Mouse (Mus musculus) heart, adult 18-20 months (tissue): ENCODE measurements around the gene Hbb-bh1. TPM values are rescaled to one million over a fixed set of nuclear protein-coding genes. Genes with fewer than 3 reads are reported as not detected.
A peak's percentile ranks its signal among the peaks of the same experiment; 100 is the strongest.
"Not testable (repeated sequence)": the region's sequence is repeated elsewhere in the genome, so short reads cannot be mapped to it uniquely, and the experiment has no call there.

ENCODE experiments used
- DNase-seq, 2 experiments: peaks; one replicate each; pipeline ENCODE4 v3.0.0; 2021 to 2022; ENCODE audit warnings: mixed read lengths in 1 of 2
- long read RNA-seq, 2 experiments: library from polyadenylated mRNA; stranded (forward); transcript quantifications; one replicate each; pipeline ENCODE4 v2.0.0; 2021
- total RNA-seq, 2 experiments: library from RNA; stranded (reverse); gene quantifications; 2 replicates each; pipeline ENCODE4 v1.2.3; 2021

Gene Hbb-bh1
- total RNA-seq: not detected
- long read RNA-seq, experiment 1: 0 reads
- long read RNA-seq, experiment 2: 0 reads

DNA sequence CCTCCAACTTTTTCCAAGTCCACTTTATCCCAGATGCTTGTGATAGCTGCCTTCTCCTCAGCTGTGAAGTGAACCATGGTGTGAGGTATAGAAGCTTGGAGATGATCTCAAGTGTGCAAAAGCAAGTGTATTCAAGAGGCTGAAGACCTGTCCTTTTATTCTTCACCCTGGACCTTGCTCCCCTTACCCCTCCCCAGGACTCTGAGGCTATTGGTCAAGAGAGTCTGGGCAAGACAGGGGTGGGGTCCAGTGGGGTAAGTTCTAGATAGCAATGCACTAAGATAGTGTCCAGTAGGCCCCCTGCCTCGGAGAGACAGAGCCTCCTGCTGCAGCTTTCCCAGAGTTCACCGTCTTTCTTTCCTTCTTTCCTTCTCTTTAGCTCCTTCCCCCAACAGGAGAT is at the start of gene Hbb-bh1:
TSS of gene Hbb-bh1 (minus strand) at position 131 of the 400 bp plus-strand sequence.
- no peak for DNase-seq

DNA sequence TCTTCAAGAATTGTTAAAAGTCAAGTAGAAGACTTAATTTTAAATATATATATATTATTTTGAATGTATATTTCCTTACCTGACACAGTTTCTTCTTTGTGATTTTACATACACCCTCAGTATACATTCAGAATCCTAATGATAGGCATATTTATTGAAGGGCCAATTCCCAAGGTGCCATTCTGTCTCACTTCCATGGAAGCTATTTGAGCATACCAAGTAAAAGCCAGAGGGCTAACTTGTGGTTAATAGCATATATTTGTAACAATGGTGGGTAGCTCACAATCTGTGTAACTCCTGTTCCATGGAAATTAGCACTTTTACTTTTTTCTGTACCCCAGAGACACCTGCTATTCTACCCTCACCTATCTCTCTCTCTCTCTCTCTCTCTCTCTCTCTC is 43.2 kb upstream of the Hbb-bh1 start, which contains the start of gene Olfr66:
TSS of gene Olfr66 (minus strand) at position 101 of the 400 bp plus-strand sequence.
- no peak for DNase-seq

DNA sequence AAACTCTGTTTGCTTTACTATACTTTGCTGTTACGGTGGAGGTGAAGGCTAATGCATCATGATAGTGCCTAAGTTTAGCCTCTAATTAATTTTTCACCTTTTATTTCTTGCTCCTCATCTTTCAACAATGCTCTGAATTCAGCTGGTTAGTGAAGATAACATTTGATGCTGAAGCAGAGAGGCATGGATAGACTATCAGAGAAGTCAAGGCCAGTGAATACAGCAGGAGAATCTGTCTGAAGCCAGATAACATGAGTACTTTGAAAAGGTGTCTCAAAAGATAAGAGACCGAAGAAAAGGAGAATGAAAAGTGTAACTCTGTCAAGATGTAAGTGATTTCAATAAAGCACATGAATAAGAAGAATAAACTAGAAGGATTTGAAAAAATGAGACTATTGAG is 34.1 kb upstream of the Hbb-bh1 start:
- no peak for DNase-seq

DNA sequence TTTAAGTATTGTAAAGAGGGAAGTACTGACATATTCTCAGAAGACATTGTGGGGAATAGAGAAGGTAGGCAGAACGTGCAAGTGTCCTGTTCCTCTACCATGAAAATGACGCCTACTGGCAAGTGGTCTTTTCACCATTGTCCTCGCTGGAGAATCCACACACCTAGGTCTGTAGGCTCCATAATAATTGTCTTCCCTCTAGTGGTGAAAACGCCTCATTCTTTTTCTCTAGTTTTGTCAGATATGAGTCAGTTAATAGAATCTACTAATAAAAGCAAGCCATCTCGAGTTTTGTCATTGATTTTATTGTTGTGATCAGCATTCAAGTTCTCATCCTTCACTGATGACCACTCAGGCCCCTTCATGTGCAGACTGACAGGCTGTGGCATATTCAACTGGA is 31.5 kb upstream of the Hbb-bh1 start:
- DNase-seq: no peak

DNA sequence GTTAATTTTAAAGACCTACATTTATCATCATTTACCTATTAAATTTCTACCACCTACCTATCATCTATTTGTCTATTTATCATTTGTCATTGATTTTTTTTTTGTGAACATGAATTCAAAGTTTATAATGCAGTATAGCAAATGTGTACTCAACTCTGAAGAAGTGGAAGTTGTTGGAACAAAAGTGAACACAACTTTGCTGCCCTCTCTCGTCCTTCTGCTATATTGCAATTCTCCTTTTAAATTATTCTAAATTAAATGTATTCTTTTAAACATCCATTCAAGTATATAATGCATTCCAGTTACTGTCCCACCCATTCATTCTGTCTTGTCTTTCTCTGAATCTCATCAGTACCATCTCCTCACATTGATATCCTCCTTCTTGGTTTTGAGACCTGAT is 30.1 kb upstream of the Hbb-bh1 start:
- DNase-seq: peak in 1 of 2 experiments; percentile 8

DNA sequence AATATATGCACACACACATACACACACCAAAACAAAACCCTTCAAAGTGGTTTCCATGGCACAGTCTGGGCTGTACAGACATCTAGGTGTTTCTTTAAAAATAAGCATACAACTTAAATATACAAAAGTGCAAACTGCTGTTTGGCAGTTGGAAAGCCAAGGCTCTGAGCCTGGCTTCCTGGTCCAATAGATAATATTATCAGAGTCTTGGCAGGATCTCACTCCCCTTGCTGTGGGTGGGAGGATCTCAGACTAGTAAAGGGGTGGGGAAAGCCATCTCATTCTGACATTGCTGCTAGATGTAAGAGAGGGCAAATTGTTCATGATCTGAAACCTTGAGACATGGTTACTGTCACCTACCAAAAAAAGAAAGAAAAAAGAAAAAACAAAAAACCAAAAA is 27.7 kb upstream of the Hbb-bh1 start:
- DNase-seq: no peak

DNA sequence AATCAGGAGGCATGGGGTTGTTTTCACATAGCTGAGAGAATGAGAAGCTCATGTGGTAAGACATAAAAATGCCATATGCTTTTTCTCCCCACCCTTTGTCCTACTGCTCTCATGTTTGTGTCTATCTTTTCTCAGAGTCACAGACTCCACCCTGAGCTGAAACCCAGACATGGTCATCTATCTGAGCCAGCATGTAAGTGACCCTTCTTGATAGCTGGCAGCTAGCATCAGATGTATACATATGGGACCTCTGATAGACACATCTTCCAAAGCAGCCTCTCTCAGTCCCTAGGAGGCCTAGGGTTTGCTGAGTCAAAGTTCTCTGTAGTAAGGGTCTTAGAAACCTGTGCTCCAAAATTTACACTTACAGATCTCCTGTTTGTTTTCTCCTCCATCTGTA is 22.8 kb upstream of the Hbb-bh1 start:
- no peak for DNase-seq

DNA sequence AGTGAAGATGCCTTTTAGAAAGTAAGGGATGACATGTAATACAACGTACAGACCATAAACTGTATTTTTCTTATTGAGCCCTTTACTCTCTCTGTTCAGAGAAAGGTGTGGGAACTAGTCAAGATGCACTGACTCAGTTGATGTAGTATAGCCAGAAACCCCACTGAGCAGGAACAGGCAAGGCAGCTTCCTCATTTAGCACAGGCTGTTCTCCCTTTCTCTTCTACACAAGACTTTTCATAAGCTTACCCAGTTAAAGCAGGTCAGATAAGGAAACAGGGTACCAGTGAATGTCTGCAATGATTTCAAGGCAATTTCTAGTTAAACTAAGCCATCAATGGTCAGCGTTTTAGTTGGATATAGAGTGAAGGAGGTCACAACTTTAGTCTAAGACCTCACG is 18.6 kb upstream of the Hbb-bh1 start:
- DNase-seq: no peak

DNA sequence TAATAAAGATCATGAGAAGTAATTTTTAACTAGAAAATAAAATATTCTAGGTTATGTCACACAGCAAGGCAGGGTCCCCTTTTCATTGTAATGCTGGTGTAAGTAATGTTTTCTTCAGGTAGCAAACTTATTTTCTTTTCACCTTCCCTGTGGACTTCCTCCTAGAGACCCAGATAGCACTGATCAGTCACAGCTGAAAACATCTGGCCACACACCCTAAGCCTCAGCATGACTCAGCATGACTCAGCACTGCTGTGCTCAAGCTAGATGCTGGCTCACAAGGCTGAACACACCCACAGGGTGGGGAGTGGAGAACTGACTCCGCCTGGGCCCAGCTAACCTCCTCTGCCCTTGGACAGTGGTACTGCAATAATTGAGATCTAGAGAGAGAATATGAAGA is 17.9 kb upstream of the Hbb-bh1 start:
- DNase-seq: peak; percentile 44 to 56

DNA sequence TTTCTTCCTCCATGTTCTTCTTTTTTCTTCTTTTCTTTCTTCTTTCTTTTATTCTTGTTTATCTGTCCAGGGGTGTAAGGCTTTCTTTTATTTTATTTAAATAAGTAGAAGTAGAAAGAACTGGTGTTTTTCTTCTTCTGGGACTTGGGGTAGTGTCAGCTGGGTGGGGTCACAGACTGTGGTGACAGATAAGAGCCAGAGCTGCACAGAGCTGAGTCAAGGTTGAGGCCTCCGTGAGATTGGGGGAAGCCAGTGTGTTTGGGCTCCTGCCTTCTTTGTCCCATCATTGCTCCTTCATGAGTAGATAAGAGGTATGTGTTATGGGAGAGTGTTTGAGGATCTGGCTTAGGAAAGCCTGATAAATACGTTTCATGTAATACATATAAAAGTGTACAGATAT is 16.1 kb upstream of the Hbb-bh1 start:
- peak in 1 of 2 experiments; percentile 9 for DNase-seq

DNA sequence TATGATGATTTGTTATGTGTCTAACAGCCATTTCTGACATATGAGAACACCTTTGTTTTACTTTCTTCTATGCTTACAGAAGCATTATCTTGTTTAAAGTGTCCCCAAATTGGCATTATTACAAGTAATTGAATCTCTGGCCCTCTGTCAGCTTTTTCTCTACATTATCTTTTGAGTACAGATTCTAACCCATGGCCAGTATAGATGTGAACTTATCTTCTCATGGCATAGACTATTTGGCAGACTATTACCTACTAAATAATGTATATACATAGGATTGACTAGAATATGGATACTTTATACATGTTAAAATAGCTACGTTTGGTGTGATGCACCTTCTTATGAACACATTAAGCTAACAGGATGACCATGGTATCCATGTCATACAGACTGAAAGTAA is 11.7 kb upstream of the Hbb-bh1 start:
- no peak for DNase-seq

DNA sequence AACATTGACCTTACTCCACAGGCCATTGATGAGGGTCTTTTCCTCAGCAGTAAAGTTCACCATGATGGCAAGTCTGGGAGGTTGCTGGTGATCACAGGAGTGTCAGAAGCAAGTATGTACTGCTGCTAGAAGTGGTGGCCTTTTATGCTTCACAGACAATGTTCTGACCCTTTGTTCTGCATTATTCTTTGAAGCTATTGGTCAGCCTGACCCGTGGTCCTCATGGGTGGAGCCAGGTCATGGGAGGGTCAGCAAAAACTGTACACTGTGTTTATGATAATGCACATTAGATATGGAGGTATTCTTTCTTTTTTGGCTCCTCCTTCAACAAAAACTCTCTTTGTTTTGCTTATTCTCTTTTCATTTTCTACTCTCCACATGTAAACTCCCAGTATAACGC is 10.1 kb upstream of the Hbb-bh1 start, which contains the start of gene Hbb-y:
TSS of gene Hbb-y (minus strand) at position 127 of the 400 bp plus-strand sequence.
- DNase-seq: no peak

DNA sequence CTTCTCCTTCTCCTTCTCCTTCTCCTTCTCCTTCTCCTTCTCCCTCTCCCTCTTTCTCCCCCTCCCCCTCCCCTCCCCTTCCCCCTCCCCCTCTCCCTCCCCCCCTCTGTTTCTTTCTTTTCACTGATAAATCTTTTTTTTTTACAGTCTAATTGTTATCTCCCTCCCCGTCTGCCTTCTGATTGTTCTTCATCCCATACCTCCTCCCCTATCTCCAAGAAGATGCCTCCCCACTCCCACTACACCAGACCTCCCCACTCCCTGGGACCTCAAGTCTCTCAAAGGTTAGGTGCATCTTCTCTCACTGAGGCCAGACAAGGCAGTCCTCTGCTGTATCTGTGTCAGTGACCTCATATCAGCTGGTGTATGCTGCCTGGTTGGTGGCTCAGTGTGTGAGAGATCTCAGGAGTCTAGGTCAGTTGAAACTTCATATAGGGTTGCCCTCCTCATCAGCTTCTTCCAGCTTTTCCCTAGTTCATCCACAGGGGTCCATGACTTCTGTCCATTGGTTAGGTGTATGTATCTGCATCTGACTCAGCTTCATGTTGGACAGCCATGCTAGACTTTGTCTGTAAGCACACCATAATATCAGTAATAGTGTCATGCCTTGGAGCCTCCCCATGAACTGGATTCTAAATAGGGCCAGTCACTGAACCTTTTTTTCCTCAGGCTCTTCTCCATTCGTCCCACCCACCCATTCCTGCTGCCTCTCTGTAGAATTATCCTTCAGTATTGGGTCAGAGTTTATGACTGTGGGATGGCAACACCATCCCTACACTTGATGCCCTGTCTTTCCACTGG is 1.8 kb upstream of the Hbb-bh1 start:
- no peak for DNase-seq

DNA sequence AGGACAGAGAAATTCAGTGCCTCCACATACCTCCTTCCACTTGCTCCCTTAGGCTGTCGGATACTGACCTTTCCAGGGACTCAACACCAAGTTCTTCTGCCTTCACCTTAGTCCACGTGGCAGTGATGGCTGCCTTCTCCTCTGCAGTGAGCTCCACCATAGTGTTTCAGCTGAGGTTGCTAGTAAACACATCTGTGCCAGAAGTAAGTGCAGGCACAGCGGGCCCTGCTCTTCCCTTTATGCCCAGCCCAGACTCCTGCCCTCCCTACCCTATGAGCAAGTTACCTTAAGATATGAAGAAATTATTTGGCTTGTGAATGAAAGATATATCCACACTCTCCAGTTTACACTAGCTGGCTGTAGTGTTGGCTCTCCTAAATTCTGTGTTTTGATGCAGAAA is 2.7 kb downstream of the Hbb-bh1 start, which contains the start of gene Hbb-bh2:
TSS of gene Hbb-bh2 (minus strand) at position 253 of the 400 bp plus-strand sequence.
- no peak for DNase-seq

DNA sequence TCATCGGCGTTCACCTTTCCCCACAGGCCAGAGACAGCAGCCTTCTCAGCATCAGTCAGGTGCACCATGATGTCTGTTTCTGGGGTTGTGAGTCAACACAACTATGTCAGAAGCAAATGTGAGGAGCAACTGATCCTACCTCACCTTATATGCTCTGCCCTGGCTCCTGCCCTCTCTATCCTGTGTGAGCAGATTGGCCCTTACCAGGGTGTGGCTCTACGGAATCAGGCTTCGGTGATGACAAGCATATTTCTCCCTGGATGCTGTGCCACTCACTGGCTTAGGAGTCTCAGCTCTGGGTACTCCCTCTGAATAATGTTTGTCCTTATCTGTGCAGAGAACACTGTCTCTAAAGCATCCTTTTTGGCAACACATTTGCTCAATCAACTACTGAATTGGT is 15.2 kb downstream of the Hbb-bh1 start, which contains the start of gene Hbb-bs:
TSS of gene Hbb-bs (minus strand) at position 289 of the 400 bp plus-strand sequence.
- no peak for DNase-seq

DNA sequence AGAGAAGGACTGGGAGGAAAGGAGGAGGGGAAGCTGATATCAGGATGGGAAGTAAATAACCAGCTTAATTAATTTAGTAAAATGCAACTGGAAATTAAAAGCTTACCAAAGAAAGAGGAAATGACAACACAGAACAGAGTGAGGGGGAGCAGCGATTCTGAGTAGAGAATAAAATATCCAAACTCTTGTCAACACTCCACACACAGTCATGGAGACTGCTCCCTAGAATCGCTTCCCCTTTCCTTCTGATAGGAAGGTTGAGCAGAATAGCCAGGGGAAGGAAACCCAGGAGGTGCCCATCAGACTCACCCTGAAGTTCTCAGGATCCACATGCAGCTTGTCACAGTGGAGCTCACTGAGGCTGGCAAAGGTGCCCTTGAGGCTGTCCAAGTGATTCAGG is 15.8 kb downstream of the Hbb-bh1 start:
- DNase-seq: not testable (repeated sequence)

DNA sequence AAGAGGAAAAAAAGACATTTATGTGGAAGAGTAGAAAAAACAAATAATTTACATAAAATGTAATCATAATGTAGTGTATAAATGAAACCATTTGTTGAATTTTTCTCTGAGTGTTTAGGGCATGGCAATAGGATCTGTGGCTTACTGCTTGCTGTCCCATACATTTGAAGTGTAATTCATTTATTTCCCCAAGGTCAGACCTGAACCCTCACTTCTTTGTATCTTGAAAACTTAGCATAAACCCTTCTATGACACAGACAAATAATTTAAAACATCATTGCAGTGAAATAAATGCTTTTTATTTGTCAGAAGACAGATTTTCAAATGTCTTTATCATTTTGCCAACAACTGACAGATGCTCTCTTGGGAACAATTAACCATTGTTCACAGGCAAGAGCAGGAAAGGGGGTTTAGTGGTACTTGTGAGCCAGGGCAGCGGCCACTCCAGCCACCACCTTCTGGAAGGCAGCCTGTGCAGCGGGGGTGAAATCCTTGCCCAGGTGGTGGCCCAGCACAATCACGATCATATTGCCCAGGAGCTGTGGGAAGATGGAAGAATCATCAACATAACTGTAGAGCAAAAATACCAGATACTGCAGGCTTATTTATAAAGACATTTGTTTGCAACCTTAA is 16.6 kb downstream of the Hbb-bh1 start:
- no peak for DNase-seq

DNA sequence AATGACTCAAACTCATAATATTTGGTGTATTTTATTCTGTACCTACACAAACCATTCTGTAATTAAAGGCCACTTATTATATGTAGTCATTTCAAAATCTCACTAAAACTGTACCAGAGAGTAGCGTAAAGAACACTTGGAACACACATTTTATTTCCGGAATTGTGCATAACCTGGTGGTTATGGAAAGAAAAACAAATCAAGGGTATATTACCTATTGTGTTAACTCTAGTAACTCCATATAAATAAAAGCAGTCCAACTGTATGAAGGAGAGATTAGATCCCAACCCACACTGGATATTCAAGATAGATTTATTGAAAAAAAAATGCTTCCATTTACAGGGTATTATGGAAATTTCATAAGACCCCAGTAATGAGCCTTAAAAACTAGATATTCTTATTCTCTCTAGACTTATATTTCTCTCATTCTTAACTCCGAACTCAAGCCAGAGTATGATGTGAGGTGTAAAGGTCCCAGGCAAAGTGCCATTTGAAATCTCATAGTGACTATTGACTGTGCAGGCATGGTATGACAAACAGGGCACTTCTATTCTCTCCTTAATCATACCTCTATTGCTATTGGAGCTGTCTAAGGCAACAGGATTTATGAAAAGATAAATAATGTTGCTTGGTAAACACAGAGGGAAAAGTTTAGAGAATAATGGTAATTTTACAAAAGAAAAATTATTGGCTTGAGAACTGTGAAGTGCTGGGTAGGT is 17.3 kb downstream of the Hbb-bh1 start:
- DNase-seq: no peak

DNA sequence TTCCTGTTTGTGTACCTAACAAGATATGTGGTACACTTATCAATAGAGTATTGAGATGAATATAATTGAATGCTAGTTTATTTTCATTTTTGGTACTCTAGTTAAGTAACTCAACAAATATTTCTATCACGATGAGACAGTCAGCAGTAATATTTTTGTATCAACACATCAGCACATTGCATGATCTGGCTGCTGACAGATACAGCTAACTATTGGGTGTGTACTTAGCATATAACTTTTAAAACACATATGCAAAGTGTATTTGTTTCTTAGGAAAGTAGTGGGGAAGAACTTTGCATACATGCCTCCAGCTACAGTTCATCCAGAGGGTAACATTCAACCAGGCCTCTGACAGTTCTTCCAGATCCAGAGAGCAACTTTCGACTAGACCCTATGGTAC is 18.4 kb downstream of the Hbb-bh1 start:
- no peak for DNase-seq

DNA sequence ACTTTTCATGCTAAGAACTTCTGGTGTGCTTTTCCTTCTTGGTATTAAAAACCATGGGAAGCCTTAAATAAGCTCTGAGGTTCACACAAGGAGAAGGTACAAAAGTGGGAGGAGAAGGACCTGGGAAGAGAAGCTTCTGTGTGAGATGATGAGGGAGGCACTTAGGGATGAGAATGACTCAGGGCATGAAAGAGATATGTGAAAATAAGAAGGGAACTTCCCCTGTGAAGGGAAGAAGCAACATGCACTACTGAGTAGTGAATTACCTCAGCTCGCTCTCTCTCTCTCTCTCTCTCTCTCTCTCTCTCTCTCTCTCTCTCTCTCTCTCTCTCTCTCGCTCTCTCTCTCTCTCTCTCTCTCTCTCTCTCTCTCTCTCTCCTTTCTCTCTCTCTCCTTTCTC is 27.9 kb downstream of the Hbb-bh1 start:
- not testable (repeated sequence) for DNase-seq

DNA sequence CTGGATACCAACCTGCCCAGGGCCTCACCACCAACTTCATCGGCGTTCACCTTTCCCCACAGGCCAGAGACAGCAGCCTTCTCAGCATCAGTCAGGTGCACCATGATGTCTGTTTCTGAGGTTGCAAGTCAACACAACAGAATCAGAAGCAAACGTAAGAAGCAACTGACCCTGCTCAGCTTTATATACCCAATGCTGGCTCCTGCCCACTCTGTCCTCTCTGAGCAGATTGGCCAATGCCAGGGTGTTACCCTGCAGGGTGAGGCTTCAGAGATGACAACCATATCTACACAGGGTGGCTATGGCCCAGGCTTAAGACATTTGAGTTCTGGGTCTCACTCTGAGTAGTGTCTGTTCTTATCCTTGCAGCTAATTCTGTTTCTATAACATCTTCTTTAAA is 29.2 kb downstream of the Hbb-bh1 start, which contains the start of gene Hbb-bt:
TSS of gene Hbb-bt (minus strand) at position 231 of the 400 bp plus-strand sequence.
- DNase-seq: no peak

DNA sequence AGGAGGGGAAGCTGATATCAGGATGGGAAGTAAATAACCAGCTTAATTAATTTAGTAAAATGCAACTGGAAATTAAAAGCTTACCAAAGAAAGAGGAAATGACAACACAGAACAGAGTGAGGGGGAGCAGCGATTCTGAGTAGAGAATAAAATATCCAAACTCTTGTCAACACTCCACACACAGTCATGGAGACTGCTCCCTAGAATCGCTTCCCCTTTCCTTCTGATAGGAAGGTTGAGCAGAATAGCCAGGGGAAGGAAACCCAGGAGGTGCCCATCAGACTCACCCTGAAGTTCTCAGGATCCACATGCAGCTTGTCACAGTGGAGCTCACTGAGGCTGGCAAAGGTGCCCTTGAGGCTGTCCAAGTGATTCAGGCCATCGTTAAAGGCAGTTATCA is 29.8 kb downstream of the Hbb-bh1 start:
- not testable (repeated sequence) for DNase-seq

DNA sequence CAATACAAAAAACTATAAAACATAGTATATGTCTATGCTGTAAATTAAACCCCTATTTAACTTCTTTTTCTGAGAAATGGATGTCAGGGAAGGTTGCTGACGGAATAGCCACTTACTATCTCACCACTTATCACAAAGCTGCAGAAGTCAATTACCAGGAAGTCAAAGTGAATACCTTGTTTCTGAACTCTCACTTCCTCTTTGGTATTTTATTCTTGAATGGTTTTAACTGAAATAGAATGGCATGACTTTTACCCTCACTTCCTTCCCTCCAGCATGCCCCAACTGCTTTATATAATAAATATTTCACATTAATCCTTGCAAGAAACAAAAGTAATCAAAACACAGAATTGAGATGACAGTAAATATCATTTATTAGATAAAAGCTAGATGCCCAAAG is 30.8 kb downstream of the Hbb-bh1 start:
- DNase-seq: no peak
